Mouse (Mus musculus): ENCODE measurements around the gene Lrr1. TPM values are rescaled to one million over a fixed set of nuclear protein-coding genes. Genes with fewer than 3 reads are reported as not detected.

The Lrr1 gene
- total RNA-seq, 1 experiment: 10.4 TPM

GRCm38 (mm10) chr12:69196444-69197377 is 28.1 kb downstream of the Lrr1 start, which contains the start of gene Gm49383:
TSS of gene Gm49383 (minus strand) at chr12:69197104.
- no peaks in the 10 kb centered on the region; the same call in 1 of the 2 replicates for H3K36me3 ChIP-seq (ENCODE audit: control insufficient read depth, insufficient read depth, low read length, poor library complexity, severe bottlenecking)
- H3K4me1 ChIP-seq (ENCODE audit: control insufficient read depth in 2 of 2, insufficient read depth in 2 of 2, low read length in 2 of 2, poor library complexity in 1 of 2): peaks cover 4% of the 10 kb centered on the region in 2 experiments; a peak in 1 of 4 replicates
- peak within 1 kb of the TSS; percentile 79 for H3K9ac ChIP-seq (ENCODE audit: insufficient read depth, low read depth, low read length, poor library complexity, severe bottlenecking)
- H3K9me3 ChIP-seq (ENCODE audit: control insufficient read depth, insufficient read depth, low read depth, low read length): no peaks in the 10 kb centered on the region
- H3K4me3 ChIP-seq (ENCODE audit: insufficient read depth in 1 of 2, low read depth in 1 of 2, low read length in 2 of 2, poor library complexity in 1 of 2, severe bottlenecking in 1 of 2): peak within 1 kb of the TSS; percentile 83 to 99
- in situ Hi-C loops (cut with MboI; ENCODE audit: low sequenced_read_pairs in 2 of 2, unreplicated experiment in 2 of 2): no loop called here
- no peak within 1 kb of the TSS for H3K27ac ChIP-seq (ENCODE audit: insufficient read depth, low read depth, low read length, poor library complexity, severe bottlenecking)
- peak; percentile 21 for DNase-seq (ENCODE audit: low read depth, low spot score)
- TF ChIP-seq CHD2 (IDR thresholded peaks at IDR 0.05; ENCODE audit: low read depth, low read length) (no peak), HCFC1 (IDR thresholded peaks at IDR 0.05; ENCODE audit: borderline replicate concordance, insufficient read depth, low read length) (0 out of 2 replicates have a peak, but pooled peaks have one; percentile 33), MAFK (IDR thresholded peaks at IDR 0.05; ENCODE audit: insufficient read depth, low read depth, low read length) (no peak)

DNA sequence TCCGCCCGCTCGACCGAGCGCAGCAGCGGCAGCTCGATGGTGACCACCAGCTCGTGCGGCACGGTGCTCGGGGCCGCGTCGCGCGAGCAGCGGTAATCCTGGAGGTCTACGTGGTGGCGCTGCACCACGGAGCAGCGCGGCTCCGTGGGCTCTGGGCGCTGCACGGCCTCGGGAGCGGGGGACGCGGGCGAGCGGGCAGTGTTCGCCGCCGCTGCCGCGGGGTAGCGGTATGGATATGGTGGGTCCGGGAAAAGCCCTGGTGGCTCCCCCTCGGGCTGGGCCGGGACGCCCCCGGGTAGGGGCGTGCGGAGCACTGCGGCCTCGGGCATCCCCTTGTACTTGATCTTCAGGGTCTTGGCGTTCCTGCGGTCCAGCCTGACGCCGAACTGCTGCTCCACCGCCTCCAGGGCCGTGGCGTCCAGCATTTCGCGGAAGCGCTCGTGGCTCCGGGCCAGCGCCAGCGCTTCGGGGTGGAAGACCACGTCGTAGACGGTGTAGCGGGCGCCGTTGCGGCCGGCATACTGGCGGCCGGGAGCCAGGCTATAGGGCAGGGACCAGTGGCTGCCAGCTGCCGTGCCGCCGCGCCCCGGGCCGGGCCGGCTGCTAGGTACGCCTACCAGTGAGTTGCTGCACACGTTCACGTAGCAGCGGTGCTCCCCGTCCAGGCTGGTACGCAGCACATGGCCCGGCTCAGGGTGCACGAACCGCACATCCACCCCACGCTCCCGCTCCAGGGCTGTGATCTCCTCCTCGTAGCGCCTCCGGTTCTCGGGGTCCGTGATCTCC is 29.0 kb downstream of the Lrr1 start:
- Histone ChIP-seq H3K4me1 (ENCODE audit: control insufficient read depth in 2 of 2, insufficient read depth in 2 of 2, low read length in 2 of 2, poor library complexity in 1 of 2) (peaks cover 4% of the 10 kb centered on the region in 2 experiments; a peak in 1 of 4 replicates), H3K9ac (ENCODE audit: insufficient read depth, low read depth, low read length, poor library complexity, severe bottlenecking) (peak overlapping the region; percentile 79), H3K36me3 (ENCODE audit: control insufficient read depth, insufficient read depth, low read length, poor library complexity, severe bottlenecking) (no peaks in the 10 kb centered on the region; the same call in 1 of the 2 replicates), H3K9me3 (ENCODE audit: control insufficient read depth, insufficient read depth, low read depth, low read length) (no peaks in the 10 kb centered on the region), H3K4me3 (ENCODE audit: insufficient read depth in 1 of 2, low read depth in 1 of 2, low read length in 2 of 2, poor library complexity in 1 of 2, severe bottlenecking in 1 of 2) (peak overlapping the region; percentile 83 to 99), H3K27ac (ENCODE audit: insufficient read depth, low read depth, low read length, poor library complexity, severe bottlenecking) (no peak overlapping the region)
- DNase-seq (ENCODE audit: low read depth, low spot score): peak; percentile 20
- TF ChIP-seq HCFC1 (IDR thresholded peaks at IDR 0.05; ENCODE audit: borderline replicate concordance, insufficient read depth, low read length) (0 out of 2 replicates have a peak, but pooled peaks have one; percentile 2), ZC3H11A (IDR thresholded peaks at IDR 0.05; ENCODE audit: borderline replicate concordance, low read depth, low read length) (no peak)
- in situ Hi-C loops (cut with MboI; ENCODE audit: low sequenced_read_pairs in 2 of 2, unreplicated experiment in 2 of 2): no loop called here

GRCm38 (mm10) chr12:69198164-69198535 is 29.5 kb downstream of the Lrr1 start, which contains the start of gene Dnaaf2:
TSS of gene Dnaaf2 (minus strand) at chr12:69198429.
- Histone ChIP-seq H3K27ac (ENCODE audit: insufficient read depth, low read depth, low read length, poor library complexity, severe bottlenecking) (no peak within 1 kb of the TSS), H3K9ac (ENCODE audit: insufficient read depth, low read depth, low read length, poor library complexity, severe bottlenecking) (peak within 1 kb of the TSS; percentile 79), H3K4me3 (ENCODE audit: insufficient read depth in 1 of 2, low read depth in 1 of 2, low read length in 2 of 2, poor library complexity in 1 of 2, severe bottlenecking in 1 of 2) (peak within 1 kb of the TSS; percentile 83 to 99), H3K4me1 (ENCODE audit: control insufficient read depth in 2 of 2, insufficient read depth in 2 of 2, low read length in 2 of 2, poor library complexity in 1 of 2) (peaks cover 4% of the 10 kb centered on the region in 2 experiments; a peak in 1 of 4 replicates), H3K9me3 (ENCODE audit: control insufficient read depth, insufficient read depth, low read depth, low read length) (no peaks in the 10 kb centered on the region), H3K36me3 (ENCODE audit: control insufficient read depth, insufficient read depth, low read length, poor library complexity, severe bottlenecking) (no peaks in the 10 kb centered on the region; the same call in 1 of the 2 replicates)
- peak; percentile 44 for DNase-seq (ENCODE audit: low read depth, low spot score)
- in situ Hi-C loops (cut with MboI; ENCODE audit: low sequenced_read_pairs in 2 of 2, unreplicated experiment in 2 of 2): no loop called here
- no peak for TF ChIP-seq MAFK (IDR thresholded peaks at IDR 0.05; ENCODE audit: insufficient read depth, low read depth, low read length)
- TF ChIP-seq CHD2 (IDR thresholded peaks at IDR 0.05; ENCODE audit: low read depth, low read length): no peak
- no peak for TF ChIP-seq HCFC1 (IDR thresholded peaks at IDR 0.05; ENCODE audit: borderline replicate concordance, insufficient read depth, low read length)

GRCm38 (mm10) chr12:69198985-69199384 is 30.4 kb downstream of the Lrr1 start:
- H3K9ac ChIP-seq (ENCODE audit: insufficient read depth, low read depth, low read length, poor library complexity, severe bottlenecking): no peak overlapping the region
- no peak overlapping the region for H3K27ac ChIP-seq (ENCODE audit: insufficient read depth, low read depth, low read length, poor library complexity, severe bottlenecking)
- no peak for DNase-seq (ENCODE audit: low read depth, low spot score)
- in situ Hi-C loops (cut with MboI; ENCODE audit: low sequenced_read_pairs in 2 of 2, unreplicated experiment in 2 of 2): no loop called here
- TF ChIP-seq ZC3H11A (IDR thresholded peaks at IDR 0.05; ENCODE audit: borderline replicate concordance, low read depth, low read length) (no peak), ZNF384 (IDR thresholded peaks at IDR 0.05; ENCODE audit: low read depth, low read length) (no peak), MAFK (IDR thresholded peaks at IDR 0.05; ENCODE audit: insufficient read depth, low read depth, low read length) (no peak), HCFC1 (IDR thresholded peaks at IDR 0.05; ENCODE audit: borderline replicate concordance, insufficient read depth, low read length) (no peak), CHD2 (IDR thresholded peaks at IDR 0.05; ENCODE audit: low read depth, low read length) (no peak)
- peaks cover 4% of the 10 kb centered on the region in 2 experiments; a peak in 2 of 4 replicates for H3K4me1 ChIP-seq (ENCODE audit: control insufficient read depth in 2 of 2, insufficient read depth in 2 of 2, low read length in 2 of 2, poor library complexity in 1 of 2)
- no peak overlapping the region for H3K4me3 ChIP-seq (ENCODE audit: insufficient read depth in 1 of 2, low read depth in 1 of 2, low read length in 2 of 2, poor library complexity in 1 of 2, severe bottlenecking in 1 of 2)
- H3K9me3 ChIP-seq (ENCODE audit: control insufficient read depth, insufficient read depth, low read depth, low read length): no peaks in the 10 kb centered on the region
- H3K36me3 ChIP-seq (ENCODE audit: control insufficient read depth, insufficient read depth, low read length, poor library complexity, severe bottlenecking): peaks cover under 1% of the 10 kb centered on the region; the same call in 1 of the 2 replicates
